Mouse (Mus musculus) layer of hippocampus, adult 11-12 months (tissue): ENCODE measurements around the gene Dctn1.

Experiments used
- DNase-seq: peaks from one replicate; pipeline ENCODE4 v3.0.0; 2022; ENCODE audit warnings: low spot score

Dctn1 gene

DNA sequence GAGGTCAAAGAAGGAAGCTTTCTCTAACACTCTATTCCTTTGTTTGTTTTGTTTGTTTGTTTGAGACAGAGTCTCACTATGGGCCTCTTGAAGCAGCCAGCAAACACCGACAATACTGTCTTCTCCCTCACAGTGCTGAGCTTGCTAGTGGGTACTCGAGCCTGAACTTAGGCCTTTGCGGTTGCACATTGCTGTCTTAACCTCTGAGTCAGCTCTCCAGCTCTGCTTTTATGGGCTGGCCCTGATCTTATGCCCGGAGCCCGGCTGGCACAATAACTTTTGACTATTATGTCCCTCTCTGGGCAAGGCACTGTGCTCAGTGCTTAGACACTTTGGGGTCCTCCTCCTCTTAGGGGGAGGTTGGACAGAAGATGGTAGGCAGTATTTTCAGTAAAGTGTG, 4.2 kb downstream of the Dctn1 start:
- no peak for DNase-seq

DNA sequence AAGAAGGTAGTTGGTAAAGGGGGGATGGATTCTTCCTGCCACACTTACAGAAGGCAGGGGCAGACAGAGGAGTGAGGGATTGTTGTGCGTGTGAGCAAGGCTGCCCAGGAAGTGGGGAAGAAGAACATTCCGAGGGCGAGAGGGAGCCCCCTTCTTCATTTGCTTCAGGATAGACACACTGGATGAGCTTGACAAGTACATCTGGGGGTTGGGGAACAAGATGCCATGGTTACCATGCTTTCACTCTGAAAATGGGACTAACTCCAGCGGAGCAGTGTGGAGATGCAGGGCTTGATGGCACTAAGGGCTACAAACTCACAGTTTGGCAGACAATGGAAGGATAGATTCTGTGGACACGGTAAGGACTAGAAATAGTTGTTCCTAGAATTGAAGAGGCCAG, 5.3 kb downstream of the Dctn1 start:
- no peak for DNase-seq

DNA sequence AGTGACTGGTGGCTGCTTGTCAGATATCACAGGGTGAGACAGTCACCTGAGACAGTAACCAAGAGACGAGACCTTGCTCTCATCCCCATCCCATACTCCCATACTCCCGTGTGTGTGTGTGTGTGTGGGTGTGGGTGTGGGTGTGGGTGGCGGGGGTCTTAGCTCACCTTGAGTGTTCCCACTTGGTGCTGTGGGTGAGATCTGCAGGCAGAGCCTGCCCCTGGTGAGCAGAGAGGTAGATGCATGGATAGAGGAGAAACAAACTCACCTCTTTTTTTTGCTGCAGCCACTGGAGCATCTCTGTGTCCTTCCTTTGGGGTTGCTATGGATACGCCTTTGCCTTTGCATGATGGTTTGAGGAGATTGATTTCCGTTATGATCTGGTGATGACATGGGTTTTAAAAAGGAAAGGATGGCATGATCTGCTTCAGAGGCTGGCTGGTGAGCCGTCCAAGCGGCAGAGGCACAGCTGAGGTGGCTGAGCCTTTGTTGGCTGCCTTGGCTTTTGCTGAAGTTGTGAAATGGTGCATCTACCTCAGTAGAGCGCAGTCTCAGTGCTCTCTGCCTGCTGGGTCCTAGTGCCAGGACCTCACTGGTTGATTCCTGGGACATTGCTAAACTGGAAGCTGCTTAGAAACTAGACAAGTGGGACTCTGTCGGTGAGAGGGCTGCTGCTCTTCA, 6.7 kb downstream of the Dctn1 start:
- DNase-seq = peak; percentile 70

DNA sequence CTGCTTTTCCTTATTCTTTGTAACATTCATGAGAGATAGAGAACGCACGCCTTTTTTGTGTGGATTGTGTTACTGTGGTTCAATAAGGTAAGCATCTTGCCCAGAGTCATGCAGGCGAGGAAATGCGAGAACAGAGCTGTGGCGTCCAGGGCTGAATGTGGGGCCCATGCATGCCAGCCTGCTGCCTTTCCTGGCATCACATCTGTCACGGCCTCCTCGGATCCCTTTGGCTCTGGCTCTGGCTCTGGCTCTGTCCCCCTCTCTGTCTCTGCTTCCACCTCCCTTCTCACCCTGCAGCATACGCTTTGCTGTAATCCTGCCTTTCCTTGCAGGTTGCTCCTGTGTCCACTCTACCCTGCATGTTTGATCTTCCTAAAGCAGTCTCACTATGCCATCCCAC, 10.3 kb downstream of the Dctn1 start:
- DNase-seq = no peak

DNA sequence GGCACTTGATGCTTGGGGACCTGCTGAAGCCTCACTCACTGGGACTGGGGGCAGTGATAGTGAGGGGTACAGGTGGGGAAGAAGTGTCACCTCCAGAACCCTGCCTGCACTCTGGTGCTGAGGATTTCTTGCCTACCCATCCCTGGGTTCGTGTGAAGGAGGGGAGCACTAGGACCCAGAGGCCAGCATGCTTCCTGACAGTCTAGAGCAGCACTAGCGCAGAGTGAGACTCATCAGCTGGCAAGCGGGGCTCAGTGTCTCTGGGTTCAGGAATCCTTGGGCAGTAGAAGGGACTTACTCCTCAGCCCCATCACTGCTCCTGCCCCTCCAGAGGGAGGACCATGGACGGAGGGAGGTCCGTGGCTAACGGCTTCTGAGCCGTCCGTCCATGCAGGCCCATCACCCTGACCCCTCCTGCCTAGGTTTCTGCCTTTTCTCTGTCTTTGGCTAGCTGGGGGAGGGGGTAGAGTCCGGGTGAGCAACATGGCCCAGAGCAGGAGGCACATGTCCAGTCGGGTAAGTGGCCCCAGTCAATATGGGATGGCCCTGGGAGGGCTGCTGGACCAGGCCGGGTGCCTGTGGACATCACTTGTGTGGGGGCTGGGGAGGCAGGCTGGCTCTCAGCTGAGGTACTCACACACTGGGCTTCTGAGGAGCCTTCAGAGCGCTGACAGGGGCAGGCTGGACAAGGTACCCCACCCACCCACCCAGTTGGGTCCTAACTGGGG, 13.8 kb downstream of the Dctn1 start:
- peak; percentile 70 for DNase-seq

DNA sequence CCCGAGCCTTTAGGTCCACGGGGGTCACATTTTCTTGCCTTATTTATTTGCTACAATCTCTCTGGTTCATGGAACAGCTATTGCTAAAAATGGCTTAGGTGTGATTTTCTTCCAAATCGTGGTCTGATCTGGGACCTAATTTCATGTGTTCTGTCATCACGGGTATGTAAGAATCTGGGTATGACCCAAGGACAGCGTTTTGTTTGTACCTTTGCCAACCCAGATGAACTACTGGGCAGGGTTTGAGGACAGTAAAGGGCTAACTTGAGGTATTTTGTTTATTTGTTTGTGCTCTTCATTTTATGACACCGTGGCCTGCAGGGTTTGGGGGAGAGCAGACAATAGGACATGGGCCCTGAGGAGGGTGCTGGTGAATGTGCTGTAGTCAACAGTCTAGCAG, 14.9 kb downstream of the Dctn1 start:
- no peak for DNase-seq

DNA sequence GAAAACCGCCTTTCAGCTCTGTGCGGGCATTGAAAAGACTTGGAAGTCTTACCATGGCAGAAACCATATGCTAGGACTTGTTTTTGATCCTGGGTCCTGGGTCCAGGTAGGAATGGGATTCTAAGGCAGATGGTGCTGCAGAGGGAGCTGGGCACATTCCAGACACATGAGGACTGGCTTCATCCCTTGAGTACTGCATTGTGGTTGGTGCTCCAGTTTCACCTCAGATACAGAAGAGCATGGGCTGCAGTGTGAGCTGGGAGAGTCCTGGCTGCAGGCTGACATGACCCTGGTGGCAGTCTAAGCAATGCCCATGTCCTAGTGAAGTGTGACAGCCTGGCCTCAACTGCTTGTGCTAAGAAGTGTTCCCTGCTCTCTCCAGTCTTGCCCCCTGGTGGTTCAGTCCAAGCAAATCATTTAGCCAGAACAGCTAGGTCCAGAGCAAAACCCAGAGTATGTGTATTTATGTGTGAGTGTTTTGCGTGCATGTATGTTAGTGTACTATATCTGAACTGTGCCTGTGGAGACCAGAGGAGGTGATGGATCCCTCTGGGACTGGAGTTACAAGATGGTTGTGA, 19.2 kb downstream of the Dctn1 start:
- no peak for DNase-seq

DNA sequence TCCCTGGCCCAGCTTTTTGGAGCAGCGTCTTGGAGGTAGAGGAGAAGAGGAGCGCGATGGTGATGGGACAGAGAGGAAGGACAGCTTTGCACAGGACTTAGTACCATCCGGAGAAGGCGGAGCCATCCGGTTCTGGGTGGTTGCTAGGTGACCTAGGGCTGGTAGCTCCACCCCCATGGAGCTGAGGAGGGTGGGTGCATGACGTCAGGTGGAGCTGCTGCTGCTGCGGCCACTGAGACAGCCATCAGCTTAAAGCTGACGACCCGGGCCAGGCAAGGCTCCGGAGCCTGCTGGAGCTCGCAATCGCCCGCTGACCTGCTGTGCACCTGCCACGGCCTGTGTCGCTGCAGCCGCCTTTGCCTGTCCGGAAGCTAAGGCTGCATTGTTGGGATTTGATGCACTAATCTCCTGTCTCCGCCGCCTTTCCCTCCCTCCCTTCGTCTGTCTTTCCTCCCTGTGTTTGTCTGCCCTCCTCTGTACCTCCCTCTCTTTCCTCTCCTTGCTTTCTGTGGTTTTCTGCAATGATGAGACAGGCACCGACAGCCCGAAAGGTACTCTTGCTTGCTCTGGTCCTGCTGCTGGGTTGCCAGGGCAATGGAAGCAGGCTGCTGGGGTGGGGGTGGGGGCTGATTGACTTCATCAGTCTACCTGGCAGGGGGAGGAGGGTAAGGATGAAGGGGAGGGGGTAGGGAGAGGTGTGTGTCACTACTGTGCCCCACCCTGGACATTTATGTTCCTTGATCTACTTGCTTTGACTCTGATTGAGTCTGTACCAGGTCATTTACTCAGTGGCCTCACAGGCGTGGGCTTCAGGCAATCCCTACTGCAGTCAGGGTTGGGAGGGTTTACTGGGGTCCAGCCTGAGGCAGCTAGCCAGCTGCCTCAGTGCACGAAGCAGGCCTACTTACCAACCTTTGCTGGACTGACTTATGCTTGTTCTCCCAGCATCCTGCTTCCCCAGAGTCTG, 20.5 kb downstream of the Dctn1 start:
- DNase-seq = peak; percentile 89

DNA sequence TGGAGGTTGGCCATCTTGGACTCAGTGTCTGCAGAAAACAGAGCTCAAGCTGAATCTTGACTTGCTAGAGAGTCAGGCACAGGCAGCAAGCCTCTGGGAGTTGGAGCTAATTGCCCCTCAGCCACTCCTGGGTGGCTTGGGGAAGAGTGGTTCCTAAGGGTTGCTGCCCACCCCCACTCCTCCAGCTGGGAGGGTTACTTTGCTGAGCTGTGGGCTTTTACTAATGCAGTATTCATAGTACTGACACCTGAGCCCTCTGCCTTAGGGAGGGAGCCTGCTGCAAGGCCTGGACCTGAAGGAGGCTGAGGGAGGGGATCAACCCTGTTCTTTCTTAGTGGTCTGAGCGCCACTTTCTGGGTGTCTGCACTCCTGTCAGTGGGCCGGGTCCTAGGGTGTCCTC, 21.2 kb downstream of the Dctn1 start:
- DNase-seq = no peak

DNA sequence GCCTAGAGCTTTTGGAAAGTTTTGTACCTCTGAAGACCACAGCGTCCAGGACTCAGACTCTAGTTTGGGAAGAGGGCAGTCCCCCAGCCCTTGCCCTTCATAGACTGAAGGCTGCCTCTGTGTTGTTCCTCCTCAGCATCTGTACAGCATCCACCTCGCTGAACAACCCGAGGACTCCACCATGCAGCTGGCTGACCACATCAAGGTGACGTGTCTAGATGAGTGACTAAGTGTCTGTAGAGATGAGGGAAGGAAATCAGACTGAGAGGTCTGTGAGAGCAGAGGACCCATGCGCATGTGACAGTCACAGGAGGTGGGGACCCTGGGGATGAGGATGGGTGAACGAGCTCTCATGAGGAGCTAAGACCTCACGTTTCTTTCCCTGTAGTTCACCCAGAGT, 27.9 kb downstream of the Dctn1 start:
- no peak for DNase-seq

DNA sequence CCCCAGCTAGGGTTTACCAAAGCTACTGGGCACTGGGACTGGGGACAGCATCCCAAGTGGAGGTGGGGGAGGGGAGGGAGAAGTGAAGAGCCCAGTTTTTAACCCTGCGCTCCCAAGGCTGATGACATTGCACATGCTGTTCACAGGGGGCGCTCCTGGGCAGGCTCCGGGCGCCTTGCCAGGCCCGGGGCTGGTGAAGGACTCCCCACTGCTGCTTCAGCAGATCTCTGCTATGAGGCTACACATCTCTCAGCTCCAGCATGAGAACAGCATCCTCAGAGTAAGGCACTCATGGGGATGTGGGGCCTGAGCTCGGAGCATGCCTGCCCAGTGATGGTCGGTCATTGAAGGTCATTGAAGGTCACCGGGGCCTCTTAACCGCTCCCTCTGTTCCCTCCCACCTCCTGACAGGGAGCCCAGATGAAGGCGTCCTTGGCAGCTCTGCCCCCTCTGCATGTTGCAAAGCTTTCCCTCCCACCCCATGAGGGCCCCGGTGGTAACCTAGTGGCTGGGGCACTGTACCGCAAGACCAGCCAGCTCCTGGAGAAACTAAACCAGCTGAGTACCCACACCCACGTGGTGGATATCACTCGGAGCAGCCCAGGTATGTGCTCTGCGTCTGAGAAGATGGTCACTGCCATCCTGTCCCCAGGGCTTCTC, 31.8 kb downstream of the Dctn1 start:
- DNase-seq = peak; percentile 71

DNA sequence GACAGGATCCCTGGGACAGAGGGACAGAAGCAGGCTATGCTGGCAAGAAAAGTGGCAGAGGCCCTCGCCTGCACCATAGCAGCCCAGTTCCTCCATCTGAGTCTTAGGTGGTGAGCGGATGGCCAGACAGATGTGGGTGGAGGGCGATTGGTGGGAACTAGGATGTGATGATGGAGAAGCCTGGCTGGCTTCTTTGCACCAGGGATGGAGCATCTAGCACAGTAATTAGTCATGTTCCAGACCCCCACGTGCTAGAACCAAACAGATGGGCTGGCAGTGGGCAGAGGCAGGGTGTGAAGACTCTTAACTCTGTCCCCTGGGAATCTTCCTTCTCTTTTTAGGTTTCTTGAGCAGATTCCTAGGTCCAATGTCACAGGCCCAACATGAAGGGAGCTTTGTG, 37.6 kb downstream of the Dctn1 start:
- DNase-seq = no peak

DNA sequence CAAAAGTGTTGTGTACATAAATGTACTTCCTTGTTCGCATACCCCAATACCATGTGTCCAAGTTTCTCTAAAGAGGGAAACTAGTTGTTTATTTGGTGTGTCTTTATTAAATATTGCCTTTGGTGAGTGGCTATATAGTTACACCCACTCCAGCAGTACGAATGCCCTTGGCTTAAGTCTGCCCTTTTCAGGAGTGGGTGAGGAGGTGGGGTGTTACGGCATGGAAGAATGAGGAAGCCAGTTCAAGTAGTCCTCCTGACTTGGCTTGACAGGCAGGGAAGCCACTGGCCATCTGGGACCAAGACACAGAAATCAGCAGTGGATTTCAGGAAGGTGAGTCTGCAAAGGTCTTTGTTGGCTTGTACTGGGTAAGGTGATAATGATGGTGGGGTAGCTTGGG, 40.1 kb downstream of the Dctn1 start:
- no peak for DNase-seq

DNA sequence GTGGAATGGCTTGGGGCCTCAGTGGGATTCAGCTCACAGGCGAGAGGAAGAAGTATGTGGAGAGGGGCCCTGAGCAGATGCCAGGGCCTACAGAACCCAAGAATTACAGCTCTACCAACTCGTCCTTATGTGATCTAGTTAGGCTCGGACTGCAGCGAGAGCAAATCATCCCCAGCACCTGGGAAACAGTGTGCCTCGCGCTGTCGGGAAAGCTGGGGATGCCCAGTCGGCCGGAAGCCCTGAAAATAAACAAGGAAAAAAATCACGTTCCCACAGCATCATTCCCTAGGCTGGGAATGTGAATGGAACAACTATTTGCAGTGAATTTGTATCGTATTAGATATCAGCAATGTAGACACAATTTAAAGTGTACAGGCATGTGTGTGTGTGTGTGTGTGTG, 40.6 kb downstream of the Dctn1 start:
- DNase-seq = no peak

DNA sequence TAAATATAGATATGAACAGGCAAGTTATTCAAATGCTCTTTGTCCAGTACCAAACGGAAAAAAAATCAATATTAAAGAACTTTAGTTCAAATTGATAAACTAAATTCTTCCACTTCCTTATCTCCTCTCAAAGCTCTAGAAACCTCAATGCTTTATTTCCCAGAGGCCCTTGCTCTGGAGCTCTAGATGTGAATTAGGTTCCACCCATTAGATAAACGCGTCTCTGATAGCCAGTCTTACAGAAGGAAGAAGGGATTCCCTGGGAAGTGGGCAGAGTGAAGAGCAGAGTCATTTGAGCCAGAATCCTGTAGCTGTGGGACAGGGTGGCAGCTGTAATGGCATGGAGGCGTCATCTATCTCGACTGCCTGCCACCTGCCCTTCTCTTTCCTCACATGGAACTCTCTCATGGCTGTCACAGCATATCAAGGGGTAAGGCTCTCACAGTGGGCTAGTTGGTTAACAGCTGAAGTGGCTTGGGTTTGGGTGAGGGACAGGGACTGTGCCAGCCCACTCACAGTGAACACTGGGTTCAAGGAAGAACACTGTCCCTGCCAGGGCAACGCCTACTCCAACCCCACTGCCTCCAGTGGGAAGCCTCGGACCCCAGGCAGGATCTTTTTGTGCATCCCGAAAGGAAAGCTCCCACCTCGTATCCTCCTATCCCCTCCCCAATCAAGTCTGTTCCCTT, 41.8 kb downstream of the Dctn1 start:
- DNase-seq = no peak

DNA sequence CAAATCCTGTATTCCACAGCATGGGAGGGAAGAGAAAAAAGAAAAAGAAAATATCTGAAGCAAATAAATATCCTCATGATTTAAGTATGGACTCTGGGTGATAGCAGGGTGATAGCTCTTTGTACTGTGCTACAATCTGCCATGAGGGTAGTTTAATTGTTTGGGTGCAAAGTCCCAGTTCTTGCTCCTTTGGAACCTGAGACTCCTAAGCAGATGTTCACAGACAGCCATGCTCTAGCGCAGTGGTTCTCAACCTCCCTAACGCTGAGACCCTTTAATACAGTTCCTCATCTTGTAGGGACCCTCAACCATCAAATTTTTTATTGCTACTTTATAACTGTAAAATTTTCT, 42.3 kb downstream of the Dctn1 start:
- DNase-seq = no peak

DNA sequence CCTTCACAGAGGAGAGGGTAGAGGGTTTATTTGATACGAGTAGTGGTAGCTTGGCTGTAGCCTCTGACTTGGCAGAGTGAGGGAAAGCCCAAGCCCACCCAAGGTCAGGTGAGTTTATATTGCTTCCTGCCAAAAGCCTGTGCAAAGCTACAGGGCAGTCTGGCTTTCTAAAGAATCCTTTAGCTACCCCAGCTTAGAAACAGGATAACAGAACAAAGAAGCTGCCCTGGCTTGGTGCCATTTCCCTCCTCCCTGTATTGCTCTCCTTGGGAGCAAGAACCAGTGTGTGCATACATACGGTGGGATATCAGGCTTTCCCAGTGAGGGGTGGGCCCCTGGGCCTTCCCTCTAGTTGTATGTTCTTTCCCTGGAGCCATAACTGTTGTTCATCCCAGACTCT, 44.8 kb downstream of the Dctn1 start:
- no peak for DNase-seq

DNA sequence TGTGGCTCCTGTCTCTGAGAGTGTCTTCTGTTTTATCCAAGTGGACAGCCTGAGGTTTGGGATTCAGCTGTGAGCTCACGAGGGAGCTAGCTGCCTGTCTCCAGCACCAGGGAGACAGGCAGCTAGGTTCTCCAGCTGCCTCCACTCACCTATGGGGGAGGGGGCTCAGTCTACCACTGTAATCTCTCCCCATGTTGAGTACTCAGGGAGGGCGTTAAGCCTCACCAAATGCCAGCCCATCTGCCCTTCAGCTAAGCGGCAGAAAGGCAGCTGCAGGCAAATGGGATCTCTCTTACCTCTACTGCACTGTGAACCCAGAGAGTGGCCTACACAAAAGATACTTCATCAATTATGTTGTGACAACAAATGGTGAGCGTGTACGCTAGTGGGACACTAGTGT, 45.8 kb downstream of the Dctn1 start:
- no peak for DNase-seq

DNA sequence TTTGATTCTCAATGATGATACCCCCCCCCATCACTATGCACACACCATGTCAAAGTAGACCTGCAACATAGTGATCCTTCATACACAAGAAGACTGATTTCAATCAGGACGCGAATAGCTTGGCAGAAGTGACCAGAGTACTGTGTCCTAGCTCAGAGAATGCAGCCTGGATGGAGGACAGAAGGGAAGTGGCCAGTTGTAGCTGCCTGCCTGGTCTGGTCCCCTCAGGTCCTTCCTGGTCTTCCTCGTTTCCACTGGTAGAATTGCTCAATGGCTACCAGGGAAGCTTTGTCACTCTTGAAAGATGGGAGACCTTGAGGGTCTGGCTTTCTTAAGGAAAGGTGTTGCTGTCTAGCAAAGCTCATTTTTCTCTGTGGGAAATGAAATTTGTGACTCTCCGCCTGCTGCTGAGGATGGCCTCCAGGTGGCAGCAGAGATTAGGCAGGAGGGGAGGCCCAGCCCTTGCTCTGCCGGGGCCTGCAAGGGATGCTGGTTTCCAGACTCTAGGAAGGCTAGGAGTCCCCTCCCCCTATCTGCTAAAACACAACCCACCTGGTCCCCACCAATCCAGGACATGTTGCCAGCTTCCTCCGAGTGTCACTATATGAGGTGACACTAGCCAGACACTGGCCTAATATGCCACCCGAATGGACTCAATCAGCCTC, 49.4 kb downstream of the Dctn1 start:
- peak; percentile 63 for DNase-seq

DNA sequence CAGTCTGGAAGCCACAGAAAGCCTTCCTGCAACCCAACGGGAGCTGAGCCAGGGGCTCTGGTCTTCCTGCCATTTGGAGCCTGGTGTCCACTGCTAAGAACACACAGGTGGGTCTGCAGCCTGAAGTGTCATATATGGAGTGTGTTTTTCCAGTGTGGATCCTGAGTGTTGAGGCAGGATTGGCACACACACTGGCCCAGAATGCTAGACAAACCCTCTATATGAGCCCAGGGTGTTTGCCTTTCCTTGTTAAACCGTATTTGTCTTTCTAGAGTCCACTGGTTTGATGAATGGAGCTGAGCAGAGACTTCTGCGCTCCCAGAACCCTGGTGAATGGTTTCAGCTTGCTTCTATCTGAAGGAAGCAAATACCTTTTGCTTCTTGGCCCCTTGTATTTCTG, 54.1 kb downstream of the Dctn1 start, which contains the start of gene Slc4a5:
TSS of gene Slc4a5 (plus strand) at position 15 of the 400 bp plus-strand sequence.
- no peak for DNase-seq

DNA sequence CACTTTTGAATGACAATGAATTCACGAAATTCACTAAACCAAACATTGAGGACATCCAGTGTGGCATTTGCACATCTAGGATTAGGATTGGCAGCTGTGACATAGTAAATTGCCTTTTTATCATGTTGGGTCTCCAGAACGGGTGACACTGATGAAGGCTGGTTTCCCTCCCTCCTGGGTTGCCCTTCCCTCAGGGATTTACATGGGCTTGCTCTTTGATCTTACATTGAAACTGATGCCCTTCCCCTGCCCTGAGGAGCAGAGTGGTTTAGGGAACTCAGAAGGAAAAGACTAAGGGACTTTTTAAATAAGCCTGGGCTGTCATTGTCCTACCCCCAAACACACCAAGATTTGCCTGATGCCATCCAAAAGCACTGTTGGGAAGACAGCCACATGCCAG, 65.8 kb downstream of the Dctn1 start:
- DNase-seq = no peak
